Mouse (Mus musculus) bone marrow macrophage, adult 2 months (primary cell): Measurements from ENCODE around the gene Ap2b1.

Source experiments
- CTCF ChIP-seq: IDR thresholded peaks from 2 replicates; pipeline ENCODE4 v1.5.1; 2012; ENCODE audit warnings: low read depth, mild to moderate bottlenecking, low read length, moderate library complexity
- POLR2A ChIP-seq: IDR thresholded peaks from 2 replicates; pipeline ENCODE4 v1.6.1; 2012; ENCODE audit warnings: mild to moderate bottlenecking, low read depth, low read length, borderline replicate concordance

DNA sequence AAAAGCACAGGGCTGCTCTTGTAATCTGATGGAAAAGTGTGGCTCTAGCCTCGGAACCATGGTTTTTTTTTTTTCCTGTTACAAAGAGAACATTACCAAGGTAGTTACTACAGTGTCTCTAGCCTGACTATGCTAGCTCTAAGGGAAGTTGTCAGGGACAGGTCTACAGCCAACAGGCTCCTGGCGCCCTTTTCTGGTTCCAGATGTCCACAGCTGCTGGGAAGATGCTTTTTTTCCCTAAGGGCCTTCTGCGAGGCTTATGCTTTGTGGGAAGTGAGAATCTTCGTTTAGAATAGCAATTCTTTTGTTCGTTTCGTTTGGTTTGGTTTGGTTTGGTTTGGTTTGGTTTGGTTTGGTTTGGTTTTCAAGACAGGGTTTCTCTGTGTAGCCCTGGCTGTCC is 19.1 kb upstream of the Ap2b1 start:
- TF ChIP-seq CTCF (no peak), POLR2A (no peak)
